Mouse (Mus musculus) forebrain, postnatal 0 days (tissue): Measurements from ENCODE around the gene Vmn2r14. TPM values are rescaled to one million over a fixed set of nuclear protein-coding genes. Genes with fewer than 3 reads are reported as not detected.
"Not testable (repeated sequence)": the region's sequence is repeated elsewhere in the genome, so short reads cannot be mapped to it uniquely, and the experiment has no call there.

Experiments used
- ATAC-seq: fragments of 200-750 bp; cut with Nextera tagmentation; 2 replicates; pipeline ENCODE4 v1.8.0; 2017; ENCODE audit warnings: mild to moderate bottlenecking, moderate library complexity
- DNase-seq: peaks from one replicate; pipeline ENCODE4 v3.0.0-alpha.2; 2015
- H3K27ac ChIP-seq: fragments of 300-500 bp; sonication (generic); 2 replicates; pipeline ENCODE4 v1.5.1; 2014; ENCODE audit warnings: low read depth, mild to moderate bottlenecking, antibody characterized with exemption, low read length, moderate library complexity, mixed read lengths
- H3K27me3 ChIP-seq: fragments of 300-500 bp; sonication (generic); 2 replicates; pipeline ENCODE4 v1.6.1; 2014; ENCODE audit warnings: mild to moderate bottlenecking, low read length, mixed read lengths; ENCODE audit not compliant: insufficient read depth
- H3K36me3 ChIP-seq: fragments of 300-500 bp; sonication (generic); 2 replicates; pipeline ENCODE4 v1.6.1; 2014; ENCODE audit warnings: mild to moderate bottlenecking, moderate library complexity; ENCODE audit not compliant: insufficient read depth
- H3K4me1 ChIP-seq: fragments of 300-500 bp; sonication (generic); 2 replicates; pipeline ENCODE4 v1.6.1; 2014; ENCODE audit warnings: antibody characterized with exemption; ENCODE audit not compliant: insufficient read depth
- H3K4me2 ChIP-seq: fragments of 300-500 bp; sonication (generic); 2 replicates; pipeline ENCODE4 v1.6.1; 2014; ENCODE audit warnings: low read depth, mild to moderate bottlenecking, moderate library complexity
- H3K4me3 ChIP-seq: fragments of 300-500 bp; sonication (generic); 2 replicates; pipeline ENCODE4 v1.5.1; 2014; ENCODE audit warnings: low read depth, low read length, mixed read lengths
- H3K9ac ChIP-seq: fragments of 300-500 bp; sonication (generic); 2 replicates; pipeline ENCODE4 v1.6.1; 2014; ENCODE audit warnings: mild to moderate bottlenecking
- H3K9me3 ChIP-seq: fragments of 300-500 bp; sonication (generic); 2 replicates; pipeline ENCODE4 v1.6.1; 2016; ENCODE audit warnings: low read length
- CTCF ChIP-seq: sonication (generic); IDR thresholded peaks from 2 replicates; pipeline ENCODE4 v1.5.1; 2016; ENCODE audit warnings: antibody characterized with exemption, control low read depth, low read depth
- WGBS: fragments of 180-500 bp; shearing (Covaris S2); extraction: QIAGEN DNeasy Blood & Tissue Kit; methylation state at CpG from one replicate; pipeline ENCODE4 v1.1.7; 2014; 5-methylcytosine and 5-hydroxymethylcytosine counted together
- polyA plus RNA-seq: library from polyadenylated mRNA; unstranded; fragments of >200 nt; fragmentation: Nextera tagmentation; extraction: Ambion mirVana; gene quantifications from 2 replicates; pipeline ENCODE4 v1.2.1, GENCODE M21; 2015
- total RNA-seq: library from RNA; depleted of rRNA; stranded (reverse); fragments of >200 nt; gene quantifications from 2 replicates; pipeline ENCODE4 v1.2.3, GENCODE M21; 2014; rRNA removed

Gene Vmn2r14
- total RNA-seq = not detected in 2 replicates
- polyA plus RNA-seq = not detected in 2 replicates

GRCm38 (mm10) chr5:109224608-109225007 is at the start of gene Vmn2r14:
Vmn2r14 (minus strand) TSS chr5:109224708.
- no peak within 1 kb of the TSS for H3K9ac ChIP-seq
- H3K9me3 ChIP-seq = 0 out of 2 replicates have a peak, but pooled peaks cover 8% of the 10 kb centered on the region
- no peaks in the 10 kb centered on the region for H3K27me3 ChIP-seq
- DNase-seq (no peak), ATAC-seq (no peak)
- no peak within 1 kb of the TSS for H3K4me2 ChIP-seq
- no peaks in the 10 kb centered on the region for H3K4me1 ChIP-seq
- H3K4me3 ChIP-seq = no peak within 1 kb of the TSS
- no peaks in the 10 kb centered on the region for H3K36me3 ChIP-seq
- no peak within 1 kb of the TSS for H3K27ac ChIP-seq
- WGBS = 60% methylated on average over 3 of the region's 3 CpGs
- TF ChIP-seq CTCF = no peak

DNA sequence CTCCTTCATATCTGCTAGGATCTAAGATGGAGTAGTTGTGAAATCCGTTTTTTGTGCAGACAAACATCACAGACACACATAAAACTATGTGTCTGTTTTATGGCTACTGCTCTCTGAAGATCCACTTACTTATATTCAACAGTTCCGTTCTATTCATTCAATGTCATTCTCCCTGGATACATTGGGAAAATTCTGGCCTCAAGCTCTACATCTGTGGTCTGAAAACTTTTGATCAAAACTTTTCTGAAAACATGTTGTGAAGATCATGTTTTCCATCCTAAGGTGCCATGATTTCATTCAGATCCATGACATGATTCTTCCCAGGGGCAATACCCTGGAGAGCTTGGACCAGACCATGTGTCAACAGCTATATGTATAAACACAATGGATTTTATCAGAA is 32.4 kb downstream of the Vmn2r14 start, which contains the start of gene Vmn2r13:
Gene Vmn2r13 (minus strand): TSS at position 101 of the 400 bp plus-strand sequence.
- not testable (repeated sequence) for H3K4me1 ChIP-seq, H3K27me3 ChIP-seq, H3K9ac ChIP-seq, H3K4me3 ChIP-seq, H3K36me3 ChIP-seq, H3K9me3 ChIP-seq, H3K4me2 ChIP-seq, ATAC-seq, DNase-seq, H3K27ac ChIP-seq
- WGBS = 51% methylated on average over 2 of the region's 2 CpGs

GRCm38 (mm10) chr5:109166851-109167250 is 57.7 kb downstream of the Vmn2r14 start:
- H3K4me3 ChIP-seq, H3K4me1 ChIP-seq, ATAC-seq, H3K36me3 ChIP-seq, H3K9ac ChIP-seq, H3K4me2 ChIP-seq, H3K27ac ChIP-seq, H3K9me3 ChIP-seq, H3K27me3 ChIP-seq, DNase-seq: not testable (repeated sequence)
- 89% methylated on average over 4 of the region's 4 CpGs for WGBS

Other genes starting within 250 kb of the Vmn2r14 start
- not detected in 2 replicates for gene Vmn2r10, start 218.2 kb downstream of the Vmn2r14 start, total RNA-seq
- gene Vmn2r10, start 218.2 kb downstream of the Vmn2r14 start, polyA plus RNA-seq = not detected in 2 replicates
- not detected in 2 replicates for gene Vmn2r11, start 165.1 kb downstream of the Vmn2r14 start, total RNA-seq
- not detected in 2 replicates for gene Vmn2r11, start 165.1 kb downstream of the Vmn2r14 start, polyA plus RNA-seq
- not detected in 2 replicates for gene Vmn2r12, start 126.8 kb downstream of the Vmn2r14 start, total RNA-seq
- not detected in 2 replicates for gene Vmn2r12, start 126.8 kb downstream of the Vmn2r14 start, polyA plus RNA-seq
- not detected in 2 replicates for gene Vmn2r13, start 32.5 kb downstream of the Vmn2r14 start, total RNA-seq
- not detected in 2 replicates for gene Vmn2r13, start 32.5 kb downstream of the Vmn2r14 start, polyA plus RNA-seq
- gene Vmn2r15, start 72.9 kb upstream of the Vmn2r14 start, total RNA-seq = not detected in 2 replicates
- not detected in 2 replicates for gene Vmn2r15, start 72.9 kb upstream of the Vmn2r14 start, polyA plus RNA-seq
- not detected in 2 replicates for gene Vmn2r16, start 105.5 kb upstream of the Vmn2r14 start, total RNA-seq
- gene Vmn2r16, start 105.5 kb upstream of the Vmn2r14 start, polyA plus RNA-seq = not detected in 2 replicates
- not detected in 2 replicates for gene Vmn2r17, start 195.0 kb upstream of the Vmn2r14 start, total RNA-seq
- gene Vmn2r17, start 195.0 kb upstream of the Vmn2r14 start, polyA plus RNA-seq = not detected in 2 replicates